Mouse (Mus musculus): ENCODE data around the gene Ddx20.

GRCm38 (mm10) chr3:105733538-105733937 lies 46.2 kb upstream of the Ddx20 start:
- TF ChIP-seq POLR2A (IDR thresholded peaks at IDR 0.05; ENCODE audit: insufficient read depth, low read depth, low read length), result no peak
- no peak for TF ChIP-seq CTCF (IDR thresholded peaks at IDR 0.05; ENCODE audit: insufficient read depth, low read depth, low read length)
